Mouse (Mus musculus) kidney, postnatal 14 days (tissue): ENCODE data around the gene Slc7a5.

ENCODE experiments used
- DNase-seq: peaks from one replicate; pipeline ENCODE4 v3.0.0; 2022; ENCODE audit warnings: mixed read lengths

Gene Slc7a5

DNA sequence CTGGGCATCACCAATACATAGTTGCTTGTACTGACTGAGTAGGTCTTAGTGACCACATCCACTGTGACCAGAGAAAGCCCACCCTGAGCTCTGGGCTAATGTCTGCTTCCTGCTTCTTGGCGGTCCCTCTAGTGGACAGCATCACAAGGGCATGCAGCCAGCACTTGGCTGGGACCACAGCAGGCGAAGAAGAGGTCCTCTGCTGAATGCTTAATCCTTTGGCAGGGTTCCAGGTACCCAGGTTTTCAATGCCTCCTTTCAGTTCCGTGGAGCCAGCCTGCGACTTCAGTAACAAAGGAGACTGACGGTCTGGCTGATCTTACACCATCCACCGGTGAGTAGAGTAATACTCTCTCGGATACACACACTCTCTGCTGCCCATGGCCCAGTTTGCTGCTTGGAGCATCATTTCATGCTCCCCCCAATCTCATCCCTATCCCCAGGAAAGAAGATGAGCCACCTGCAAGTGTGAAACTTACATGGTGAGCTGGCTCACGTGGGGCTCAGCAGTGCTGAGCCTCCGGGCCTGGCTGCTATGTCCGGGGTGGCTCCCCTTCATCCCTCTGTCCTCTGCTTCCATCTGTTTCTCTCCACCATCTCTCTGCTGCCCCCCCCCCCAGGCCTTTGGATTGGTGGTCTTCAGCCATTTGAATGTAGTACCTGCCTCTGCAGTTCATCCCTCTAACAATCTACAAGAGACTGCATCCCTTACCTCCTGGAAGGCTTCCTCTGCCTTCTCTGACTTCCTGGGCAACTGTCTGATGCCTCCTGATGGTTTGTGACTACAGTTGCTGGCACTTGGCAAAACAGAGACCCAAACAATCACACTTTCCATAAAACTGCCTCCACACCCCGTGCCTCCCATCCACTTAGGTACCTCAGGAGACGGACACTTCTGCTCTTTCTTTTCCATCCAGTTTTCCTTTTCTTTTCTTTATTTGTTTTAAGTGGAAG is 28.1 kb upstream of the Slc7a5 start:
- DNase-seq, result peak; percentile 32

DNA sequence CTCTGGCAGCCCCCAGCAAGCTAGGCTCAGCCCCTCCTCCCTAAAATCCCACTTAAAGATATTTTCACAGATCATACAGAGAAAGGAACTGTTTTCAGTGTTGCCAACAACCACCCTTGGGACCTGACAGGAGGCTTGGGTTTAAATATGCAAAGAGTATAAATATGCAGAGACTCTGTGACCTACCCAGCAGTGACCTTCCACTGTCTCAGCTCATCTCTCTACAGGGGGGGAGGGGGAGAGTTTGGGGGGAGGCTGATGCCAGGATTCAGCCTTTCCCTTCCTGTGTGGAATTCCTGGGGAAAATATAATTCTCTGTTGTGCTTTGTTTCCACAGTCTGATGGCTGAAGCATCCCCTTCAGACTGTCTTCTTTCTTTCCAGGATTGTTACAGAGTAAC is 27.4 kb upstream of the Slc7a5 start:
- no peak for DNase-seq

DNA sequence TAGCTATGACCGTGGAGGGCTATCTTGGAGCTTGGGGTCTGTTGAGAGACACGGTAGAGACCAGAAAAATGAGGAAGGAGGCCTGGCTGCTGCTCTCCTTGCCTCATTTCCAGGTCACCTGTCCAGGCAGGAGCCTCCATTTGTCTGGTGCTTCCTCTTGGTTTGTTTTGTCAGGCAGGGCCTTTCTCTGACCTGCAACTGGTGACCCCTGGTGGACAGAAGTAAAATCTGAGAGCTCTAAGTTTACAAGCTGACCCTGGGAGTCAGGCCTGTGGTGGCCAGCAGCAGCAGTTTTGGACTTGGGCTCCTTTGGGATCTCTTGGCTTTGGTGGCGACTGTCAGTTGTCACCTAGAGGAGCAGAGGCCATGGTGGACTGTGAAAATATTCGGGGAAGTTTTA is 27.0 kb upstream of the Slc7a5 start:
- DNase-seq, result peak; percentile 60

DNA sequence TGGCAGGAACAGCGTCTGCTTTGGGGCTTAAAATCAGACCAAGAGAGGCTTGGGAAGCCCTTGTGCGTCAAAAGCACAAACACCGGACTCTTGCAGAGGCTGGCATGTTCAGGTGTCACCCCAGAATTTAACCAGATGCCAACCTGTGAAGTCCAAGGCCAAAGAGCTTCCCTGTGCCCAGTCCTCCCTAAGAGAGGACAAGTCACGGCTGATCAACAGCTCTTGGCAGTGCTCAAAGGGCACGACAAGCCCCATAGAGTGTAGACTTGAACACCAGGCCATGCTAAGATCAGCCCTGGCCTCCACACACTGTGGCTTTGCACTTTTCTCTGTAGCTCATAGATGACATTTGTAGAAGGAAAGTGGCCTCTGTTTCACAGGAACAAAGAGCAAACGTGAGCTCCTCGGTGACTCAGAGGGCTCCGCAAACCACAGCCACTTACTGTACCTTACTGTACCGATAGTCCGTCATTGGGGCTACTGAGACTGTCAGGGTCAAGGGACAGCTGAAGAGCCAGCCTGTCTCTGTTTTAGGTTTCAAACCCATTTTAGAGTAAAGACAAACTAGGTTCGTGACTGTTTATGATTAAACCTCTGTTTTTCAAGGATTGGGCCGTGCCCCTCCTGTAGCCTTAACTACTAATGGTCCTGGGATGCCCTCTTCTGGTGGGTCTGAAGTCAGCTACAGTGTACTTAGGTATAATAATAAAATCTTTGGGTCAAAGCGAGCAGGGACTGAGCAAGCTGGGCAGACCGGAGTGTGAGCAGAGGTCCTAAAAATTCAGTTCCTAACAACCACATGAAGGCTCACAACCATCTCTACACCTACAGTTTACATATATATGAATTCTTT is 25.4 kb upstream of the Slc7a5 start:
- no peak for DNase-seq

DNA sequence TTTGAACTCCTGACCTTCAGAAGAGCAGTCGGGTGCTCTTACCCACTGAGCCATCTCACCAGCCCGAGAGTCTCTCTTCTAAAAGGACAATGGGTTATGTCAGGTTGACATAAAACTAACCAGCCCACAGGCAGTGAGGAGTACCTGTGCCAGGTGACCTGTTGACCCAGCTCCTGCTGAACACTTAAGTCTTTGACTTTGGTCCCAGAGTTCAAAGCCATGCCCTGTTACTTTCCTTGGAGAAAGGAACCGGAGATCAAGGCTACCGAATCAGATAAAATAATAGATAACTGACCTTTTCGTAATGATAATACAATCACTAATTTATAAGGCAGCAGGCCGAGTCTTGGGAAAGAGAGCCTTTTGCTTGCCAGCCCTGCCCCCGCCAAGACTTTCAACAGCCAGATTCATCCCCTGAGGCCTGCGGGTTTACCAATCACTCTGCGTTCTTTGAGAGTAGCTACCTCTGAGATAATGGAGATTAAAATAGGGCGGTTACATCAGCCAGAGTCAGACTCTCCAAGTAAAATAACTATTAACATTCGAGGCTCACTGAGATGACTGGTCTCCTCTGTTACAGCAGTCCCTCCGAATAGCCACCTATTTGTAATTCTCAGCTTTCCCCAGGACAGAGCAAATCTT is 24.7 kb upstream of the Slc7a5 start:
- DNase-seq, result no peak

DNA sequence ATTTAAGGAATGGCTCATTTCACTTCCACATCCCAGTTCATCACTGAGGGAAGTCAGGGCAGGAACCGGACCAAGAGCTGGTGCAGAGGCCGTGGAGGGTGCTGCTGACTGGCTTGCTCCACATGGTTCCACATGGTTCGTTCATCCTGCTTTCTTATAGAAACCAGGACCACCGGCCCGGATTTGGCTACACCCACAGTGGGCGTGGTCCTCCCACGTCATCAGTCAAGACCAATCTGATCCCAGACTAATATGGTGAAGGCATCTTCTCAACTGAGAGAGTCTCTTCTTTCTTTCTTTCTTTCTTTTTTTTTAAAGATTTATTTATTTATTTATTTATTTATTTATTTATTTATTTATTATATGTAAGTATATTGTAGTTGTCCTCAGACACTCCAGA is 24.1 kb upstream of the Slc7a5 start:
- DNase-seq, result no peak

DNA sequence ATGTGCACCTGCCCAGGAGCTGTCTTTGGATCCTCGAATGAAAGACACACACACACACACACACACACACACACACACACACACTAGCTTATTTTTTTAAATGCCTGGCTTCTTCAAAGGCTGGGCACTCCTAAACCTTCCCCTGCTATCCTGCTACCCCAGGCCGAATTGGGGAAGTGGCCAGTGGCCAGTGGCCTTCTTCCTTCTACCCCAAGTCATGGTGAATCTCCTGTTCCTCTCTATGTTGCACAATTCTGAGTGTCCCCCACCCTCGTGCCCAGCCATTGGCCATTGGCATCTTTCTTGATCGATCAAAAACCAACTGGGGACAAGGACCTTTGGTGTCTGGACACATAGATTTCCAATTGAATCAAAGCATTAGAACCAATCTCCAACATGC is 22.6 kb upstream of the Slc7a5 start:
- no peak for DNase-seq

DNA sequence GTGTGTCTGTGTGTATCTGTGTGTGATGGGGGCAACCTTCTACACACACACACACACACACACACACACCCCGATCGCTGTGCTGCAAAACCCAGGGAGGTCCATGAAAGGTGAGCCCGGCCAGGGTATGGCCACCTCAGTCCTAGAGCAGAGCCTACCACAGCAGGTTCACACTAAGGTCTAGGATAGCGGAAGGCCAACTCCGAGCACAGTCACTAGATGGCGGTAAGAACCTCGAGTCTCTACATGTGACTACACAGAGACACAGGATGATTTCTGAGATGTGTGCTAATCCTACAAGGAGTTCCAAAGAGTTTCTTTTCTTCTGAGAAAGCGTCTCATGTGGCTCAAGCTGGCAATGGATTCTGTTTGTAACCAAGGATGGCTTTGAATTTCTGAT is 19.8 kb upstream of the Slc7a5 start:
- peak; percentile 68 for DNase-seq

DNA sequence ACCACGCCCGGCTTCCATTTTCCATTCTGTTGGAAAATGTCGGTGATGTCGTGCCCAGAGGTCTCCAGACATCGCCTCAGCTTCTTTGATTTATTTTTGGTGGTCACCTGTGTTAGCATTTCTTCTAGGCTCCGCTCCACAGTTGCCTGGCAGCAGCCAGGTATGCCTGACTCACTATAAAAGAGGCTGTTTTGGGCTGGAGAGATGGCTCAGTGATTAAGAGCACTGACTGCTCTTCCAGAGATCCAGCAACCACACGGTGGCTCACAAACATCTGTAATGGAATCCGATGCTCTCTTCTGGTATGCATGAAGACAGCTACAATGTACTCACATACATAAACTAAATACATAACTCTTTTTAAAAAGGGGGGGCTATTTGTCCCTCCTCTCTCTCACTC is 18.8 kb upstream of the Slc7a5 start:
- DNase-seq, result no peak

DNA sequence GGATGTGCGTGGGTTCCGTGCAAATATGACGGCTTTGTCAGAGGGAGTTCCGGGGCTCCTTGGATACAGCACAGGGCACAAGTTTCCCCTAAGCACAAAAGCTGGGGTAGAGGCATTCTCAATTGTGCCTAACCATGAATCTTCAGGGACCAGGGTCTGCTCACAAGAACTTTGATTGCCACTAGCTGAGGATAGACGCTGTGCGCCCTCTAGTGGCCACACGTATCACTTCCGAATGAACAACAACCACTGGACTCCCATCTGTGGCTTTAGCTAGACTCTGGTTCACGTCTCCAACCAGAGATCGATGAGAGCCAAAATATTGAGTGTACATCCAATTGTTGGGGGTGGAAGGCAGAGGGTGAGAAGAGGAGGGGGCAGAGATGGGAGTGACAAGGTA is 18.1 kb upstream of the Slc7a5 start:
- peak; percentile 84 for DNase-seq

DNA sequence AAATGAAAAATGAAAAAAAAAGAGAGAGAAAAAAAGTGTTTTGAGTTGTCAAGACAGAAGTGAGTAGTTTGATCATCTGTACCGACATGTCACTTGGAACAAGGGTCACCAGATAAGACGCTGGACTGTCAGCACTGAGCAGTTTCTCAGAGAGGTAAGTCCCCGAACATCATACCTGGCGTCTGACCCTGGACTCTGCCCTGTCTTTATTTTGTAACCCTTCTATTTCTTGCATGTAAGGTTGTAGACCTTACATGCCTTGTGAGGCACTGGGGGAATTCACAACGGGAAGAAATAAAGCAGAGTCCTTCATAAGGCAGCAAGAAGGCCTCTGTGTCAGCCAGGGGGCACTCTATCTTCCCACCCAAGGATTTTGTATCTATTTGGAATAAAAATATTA is 17.2 kb upstream of the Slc7a5 start:
- DNase-seq, result no peak

DNA sequence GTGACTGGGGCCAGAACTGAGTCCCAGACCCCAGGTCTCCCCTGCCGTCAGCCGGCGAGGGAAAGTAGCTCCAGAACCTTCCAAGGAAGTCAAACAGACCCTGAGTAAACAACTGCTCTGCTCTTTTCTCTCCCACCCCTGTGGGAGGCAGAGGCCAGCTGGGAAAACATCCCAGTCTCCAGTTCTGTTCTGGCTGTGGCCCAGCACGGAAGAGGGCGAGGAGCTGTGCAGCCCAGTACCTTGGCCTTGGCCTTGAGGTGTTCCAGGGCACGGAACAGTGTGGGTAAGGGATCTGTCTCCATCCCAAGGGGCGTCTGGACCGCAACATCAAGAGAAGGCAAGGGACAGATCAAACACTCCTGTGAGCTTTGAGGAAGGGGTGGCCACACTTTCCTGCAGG is 14.6 kb upstream of the Slc7a5 start:
- DNase-seq, result peak; percentile 61

DNA sequence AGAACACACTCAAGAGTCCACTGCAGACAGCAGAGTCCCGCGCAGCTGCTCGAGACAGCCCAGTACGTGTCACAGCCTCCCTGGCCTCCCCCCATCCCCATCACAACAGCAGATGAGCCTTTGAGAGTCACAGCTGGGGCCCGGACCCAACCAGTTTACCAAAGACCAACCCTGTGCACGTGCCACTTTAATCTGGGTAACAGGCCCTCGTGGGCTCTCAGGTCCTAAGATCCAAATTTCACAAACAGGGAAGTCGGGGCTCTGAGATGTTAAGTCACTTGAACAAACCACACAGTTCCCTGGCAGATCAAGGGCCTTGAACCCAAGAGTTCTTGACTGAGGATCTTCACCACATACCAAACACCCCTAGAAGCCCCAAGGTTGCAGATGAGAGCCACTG is 14.1 kb upstream of the Slc7a5 start:
- no peak for DNase-seq

DNA sequence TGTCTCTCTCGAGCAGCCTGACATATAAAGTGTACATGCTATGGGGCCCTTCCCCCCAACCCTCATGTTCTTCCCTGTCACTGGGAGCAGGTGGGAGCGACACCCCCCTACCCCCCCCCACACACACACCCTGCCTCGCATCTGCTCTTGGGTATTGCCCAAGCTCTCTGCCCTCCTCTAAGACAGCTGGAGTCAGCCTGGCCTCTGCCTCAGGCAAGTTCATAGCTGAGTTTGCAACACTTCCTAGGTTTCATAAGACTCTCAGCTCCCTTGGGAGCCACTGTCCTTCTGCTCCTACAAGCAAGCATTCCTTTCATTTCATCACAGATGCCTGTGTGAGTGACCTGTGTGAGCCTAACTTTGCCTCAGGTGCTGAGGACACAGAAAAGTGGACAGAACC is 12.2 kb upstream of the Slc7a5 start:
- no peak for DNase-seq

DNA sequence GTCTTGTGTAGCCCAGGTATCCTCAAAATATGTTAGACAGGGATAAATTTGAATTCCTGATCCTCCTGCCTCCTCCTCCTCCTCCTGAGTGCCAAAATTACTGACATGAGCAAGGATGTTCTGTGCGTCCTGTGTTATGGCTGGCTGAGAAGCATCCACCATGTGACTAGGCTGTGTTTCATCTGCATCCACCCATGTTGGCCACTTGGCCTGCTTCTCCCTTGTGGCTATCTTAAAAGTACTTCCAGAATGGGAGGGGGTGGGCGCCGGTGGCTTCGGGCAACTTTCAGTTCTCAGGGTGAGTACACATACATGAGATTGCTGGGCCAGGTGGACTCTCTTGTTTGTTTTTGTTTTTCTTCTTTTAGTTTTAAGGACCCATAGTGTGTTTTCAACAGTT is 11.7 kb upstream of the Slc7a5 start:
- DNase-seq, result no peak

DNA sequence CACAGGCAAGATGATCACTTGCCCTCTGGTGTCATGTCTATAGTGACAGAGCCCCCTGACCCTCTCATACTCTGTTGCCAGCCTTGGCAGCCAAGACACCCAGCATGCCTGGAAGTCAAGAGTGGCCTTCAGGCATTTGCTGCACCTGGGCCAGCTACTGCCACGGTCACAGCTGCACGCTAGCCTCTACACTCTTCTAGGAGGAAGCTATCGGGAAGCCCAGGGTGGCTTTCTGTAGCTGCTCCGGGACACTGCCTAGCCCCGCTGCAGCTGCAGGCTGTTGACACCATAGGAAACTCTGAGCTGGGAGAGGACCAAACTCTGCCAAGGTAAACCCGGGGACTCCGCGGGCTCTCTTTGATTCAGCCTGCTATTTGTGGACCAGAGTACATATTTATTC is 5.9 kb upstream of the Slc7a5 start:
- DNase-seq, result no peak

DNA sequence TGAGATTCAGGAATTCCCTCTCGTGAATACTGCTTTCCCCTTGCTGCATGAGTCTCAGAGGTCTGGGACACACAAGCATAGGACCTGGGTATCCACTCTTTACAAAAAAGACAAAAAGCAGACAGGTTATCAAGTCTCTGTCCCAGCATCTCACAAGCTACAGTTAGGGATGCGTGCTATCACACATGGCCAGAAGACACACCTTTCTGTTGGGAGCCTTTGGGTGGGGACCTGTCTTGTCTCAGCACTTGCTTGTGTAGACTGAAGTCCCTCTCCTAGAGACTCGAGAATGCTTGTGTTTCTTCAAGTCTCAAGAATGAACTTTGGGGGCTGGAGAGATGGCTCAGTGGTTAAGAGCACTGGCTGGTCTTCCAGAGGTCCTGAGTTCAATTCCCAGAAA is 5.3 kb upstream of the Slc7a5 start:
- no peak for DNase-seq

DNA sequence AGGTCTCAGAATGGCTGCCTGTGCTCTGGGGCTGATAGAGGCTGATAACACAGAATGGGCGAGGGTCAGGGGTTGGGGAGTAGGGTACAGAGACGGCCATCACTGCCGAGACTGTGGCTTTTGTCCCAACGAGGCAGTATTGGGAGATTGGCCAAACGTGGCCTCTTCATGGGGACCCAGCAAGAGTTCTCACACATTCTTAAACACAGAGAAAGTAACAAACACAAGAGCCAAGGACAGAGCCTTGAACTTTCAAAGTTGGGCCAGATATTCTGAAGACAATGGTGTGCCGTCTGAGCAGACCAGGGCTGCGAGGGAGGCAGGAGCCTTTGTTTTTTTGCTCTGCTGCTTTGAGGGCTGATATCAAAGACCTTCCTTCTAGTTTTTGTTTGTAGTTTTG is 4.5 kb upstream of the Slc7a5 start:
- no peak for DNase-seq

DNA sequence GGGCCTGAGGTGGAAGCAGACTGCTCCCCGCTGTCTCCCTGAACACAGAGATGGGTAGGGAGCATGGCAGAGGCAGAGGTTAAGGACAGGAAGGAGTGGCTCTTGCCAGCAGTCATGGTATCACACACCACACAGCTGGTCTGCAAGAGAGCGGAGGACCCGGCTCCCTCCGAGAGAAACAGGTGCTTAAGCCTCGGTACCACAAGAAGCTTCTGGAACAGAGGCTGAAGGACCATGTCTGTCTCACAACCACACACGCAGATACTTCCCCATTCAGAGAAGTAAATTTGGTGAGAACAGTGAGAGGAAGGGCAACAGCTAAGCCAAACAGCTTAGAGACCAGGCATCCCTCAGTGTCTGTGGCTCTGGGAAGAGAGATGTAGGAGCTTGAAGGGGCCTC is 3.9 kb upstream of the Slc7a5 start:
- DNase-seq, result no peak

DNA sequence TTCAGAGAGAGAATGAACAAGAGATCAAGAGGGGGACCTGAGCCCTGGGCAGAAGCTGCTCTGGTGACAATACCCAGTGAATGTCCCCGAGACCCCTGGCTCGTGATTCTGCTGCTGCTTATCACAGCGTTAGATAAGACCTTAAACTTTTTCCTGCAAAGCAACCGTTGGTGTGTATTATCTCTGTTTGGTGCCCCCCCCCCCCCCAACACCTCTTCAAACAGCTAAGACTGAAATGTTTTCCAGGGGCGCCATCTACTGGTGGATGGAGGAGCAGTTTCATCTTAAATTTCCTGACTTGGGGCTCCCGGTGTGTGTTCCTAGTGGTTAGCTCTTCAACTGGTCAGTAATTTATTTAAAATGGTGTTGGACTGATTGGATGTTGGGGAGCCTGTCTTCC is 2.2 kb upstream of the Slc7a5 start:
- DNase-seq, result peak; percentile 78

DNA sequence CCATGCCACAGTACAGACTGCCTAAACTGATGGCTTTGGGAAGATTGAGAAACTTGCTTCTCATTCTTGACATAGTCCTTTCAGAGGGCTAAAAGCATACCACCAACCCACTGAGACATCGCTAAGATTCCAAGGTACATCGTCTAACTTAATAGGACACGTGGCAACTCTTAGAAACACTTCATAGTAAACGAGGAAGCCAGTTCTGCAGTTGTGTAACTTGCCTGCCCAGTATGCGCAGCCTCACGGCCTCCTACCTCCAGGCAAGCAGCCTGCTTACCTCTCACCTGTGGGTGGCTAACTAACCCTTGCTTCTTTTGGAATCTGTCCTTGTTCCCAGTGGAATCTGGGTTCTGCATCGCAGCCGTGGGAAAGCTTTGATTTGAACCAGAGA is 1.7 kb upstream of the Slc7a5 start:
- no peak for DNase-seq

DNA sequence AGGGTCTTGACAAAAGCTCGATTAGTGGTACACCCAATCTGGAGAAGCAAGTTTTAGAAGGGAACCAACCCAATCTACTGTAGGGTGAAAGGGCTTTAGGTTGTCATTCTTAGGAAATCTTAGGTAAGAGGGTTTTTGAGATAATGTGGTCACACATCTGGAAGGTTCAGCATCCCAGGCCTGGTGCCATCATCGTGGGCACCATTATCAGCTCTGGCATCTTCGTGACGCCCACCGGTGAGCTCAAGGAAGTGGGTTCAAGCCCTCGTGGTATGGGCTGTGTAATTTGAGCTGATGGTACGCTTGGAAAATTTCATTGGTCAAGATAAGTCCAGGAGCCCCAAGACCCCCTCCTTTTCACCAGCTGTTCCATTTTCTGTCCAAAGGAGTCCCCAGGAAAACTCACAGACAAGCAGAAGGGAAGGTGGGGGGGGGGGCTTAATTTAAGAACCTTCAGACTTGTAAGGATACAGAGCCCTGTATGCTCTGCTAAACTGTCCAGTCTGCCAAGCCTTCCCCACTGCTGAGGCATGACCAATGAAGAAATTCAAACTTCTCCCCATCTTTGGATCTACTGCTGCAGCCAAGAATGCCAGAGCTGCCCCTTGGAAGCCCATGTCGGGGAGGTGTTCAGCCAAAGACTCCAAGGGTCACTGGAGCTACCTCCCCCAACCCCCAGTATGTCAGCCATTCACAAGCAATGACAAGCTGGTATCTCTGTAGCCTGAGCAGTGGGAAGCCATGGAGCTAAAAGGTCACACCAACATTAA is 1.1 kb upstream of the Slc7a5 start:
- DNase-seq, result no peak
